Mouse (Mus musculus): ENCODE results near the gene Brdt. TPM values are rescaled to one million over a fixed set of nuclear protein-coding genes. Genes with fewer than 3 reads are reported as not detected.
A peak's percentile ranks its signal among the peaks of the same experiment; 100 is the strongest.

Brdt gene
- total RNA-seq, 4 experiments from 2014 or later, result 13.5 to 20.4 (median 15.7) TPM

- DNase-seq (ENCODE audit: low spot score in 2 of 2), result peak in 1 of 2 experiments; percentile 41
These were observed 80.4 kb downstream of the Brdt start for GRCm38 (mm10) chr5:107411326-107411725.

- no peak for DNase-seq (ENCODE audit: low spot score in 2 of 2)
These were observed 81.3 kb downstream of the Brdt start for GRCm38 (mm10) chr5:107412285-107412684.

- DNase-seq (ENCODE audit: low spot score in 2 of 2), result peak in 1 of 2 experiments; percentile 40
These were observed 84.1 kb downstream of the Brdt start for GRCm38 (mm10) chr5:107415098-107415497.

GRCm38 (mm10) chr5:107421676-107422075 is 90.7 kb downstream of the Brdt start:
- no peak for DNase-seq (ENCODE audit: low spot score in 2 of 2)

GRCm38 (mm10) chr5:107431249-107431648 is 100.3 kb downstream of the Brdt start, which contains the start of gene Lpcat2b:
Gene Lpcat2b, plus strand, starts transcription at chr5:107431549.
- DNase-seq (ENCODE audit: low spot score in 2 of 2), result no peak

GRCm38 (mm10) chr5:107434001-107434400 is 103.0 kb downstream of the Brdt start:
- DNase-seq (ENCODE audit: low spot score in 2 of 2), result no peak

- DNase-seq (ENCODE audit: low spot score in 2 of 2), result no peak
These were observed 105.2 kb downstream of the Brdt start for GRCm38 (mm10) chr5:107436185-107436584.

Other genes starting within 250 kb of the Brdt start
- 10 to 100 TPM; 19.3 to 24.8 (median 21.5) TPM for gene Tgfbr3, start 41.5 kb upstream of the Brdt start, total RNA-seq (2022)
- gene Ephx4, start 71.6 kb downstream of the Brdt start, total RNA-seq (2022), result 10 to 100 TPM; 51.5 to 63.5 (median 55.6) TPM
- under 1 TPM; 0.18 to 0.58 (median 0.25) TPM for gene Lpcat2b, start 100.4 kb downstream of the Brdt start, total RNA-seq (2022)
- 100 to 1,000 TPM; 105 to 118 (median 108) TPM for gene Btbd8, start 106.8 kb downstream of the Brdt start, total RNA-seq (2022)
- gene Gm42669, start 176.5 kb downstream of the Brdt start, total RNA-seq (2022), result under 1 TPM in 3 of 4 experiments, not detected in 1; 0.21 to 0.39 (median 0.38) TPM
- gene 1700028K03Rik, start 203.6 kb downstream of the Brdt start, total RNA-seq (2022), result 1 to 10 TPM in 2 of 4 experiments, under 1 TPM in 2; 0.61 to 1.2 (median 1.0) TPM